Mouse (Mus musculus) embryonic facial prominence, embryonic 13.5 days (tissue): ENCODE data around the gene Pramef8. TPM values are rescaled to one million over a fixed set of nuclear protein-coding genes. Genes with fewer than 3 reads are reported as not detected.
"Not testable (repeated sequence)": the region's sequence is repeated elsewhere in the genome, so short reads cannot be mapped to it uniquely, and the experiment has no call there.

Experiments
- ATAC-seq: fragments of 200-750 bp; cut with Nextera tagmentation; 2 replicates; pipeline ENCODE4 v1.8.0; 2017; ENCODE audit warnings: low read depth; ENCODE audit not compliant: insufficient number of reproducible peaks, insufficient read depth, low FRiP score, low TSS enrichment
- H3K27ac ChIP-seq: fragments of 300-500 bp; sonication (generic); 2 replicates; pipeline ENCODE4 v1.5.1; 2015; ENCODE audit warnings: moderate library complexity, mild to moderate bottlenecking, inconsistent platforms
- H3K27me3 ChIP-seq: fragments of 300-500 bp; sonication (generic); 2 replicates; pipeline ENCODE4 v1.6.1; 2015; ENCODE audit warnings: mild to moderate bottlenecking, inconsistent platforms
- H3K36me3 ChIP-seq: fragments of 300-500 bp; sonication (generic); 2 replicates; pipeline ENCODE4 v1.6.1; 2015; ENCODE audit warnings: mild to moderate bottlenecking, inconsistent platforms
- H3K4me1 ChIP-seq: fragments of 300-500 bp; sonication (generic); 2 replicates; pipeline ENCODE4 v1.6.1; 2015; ENCODE audit warnings: inconsistent platforms
- H3K4me2 ChIP-seq: fragments of 300-500 bp; sonication (generic); 2 replicates; pipeline ENCODE4 v1.6.1; 2015; ENCODE audit warnings: moderate library complexity, mild to moderate bottlenecking, inconsistent platforms
- H3K4me3 ChIP-seq: fragments of 300-500 bp; sonication (generic); 2 replicates; pipeline ENCODE4 v1.5.1; 2015; ENCODE audit warnings: mild to moderate bottlenecking, inconsistent platforms
- H3K9ac ChIP-seq: fragments of 300-500 bp; sonication (generic); 2 replicates; pipeline ENCODE4 v1.6.1; 2015; ENCODE audit warnings: mild to moderate bottlenecking, inconsistent platforms
- H3K9me3 ChIP-seq: fragments of 300-500 bp; sonication (generic); 2 replicates; pipeline ENCODE4 v1.6.1; 2016; ENCODE audit warnings: inconsistent platforms
- WGBS: fragments of 180-500 bp; shearing (Covaris S2); methylation state at CpG from one replicate; pipeline ENCODE4 v1.1.7; 2015; ENCODE audit warnings: mixed read lengths; 5-methylcytosine and 5-hydroxymethylcytosine counted together
- polyA plus RNA-seq: library from polyadenylated mRNA; unstranded; fragments of >200 nt; fragmentation: Nextera tagmentation; extraction: Ambion mirVana; gene quantifications from 2 replicates; pipeline ENCODE4 v1.2.1, GENCODE M21; 2015

Pramef8 gene
- polyA plus RNA-seq, 1 experiment from 2014 or later, result 22.7 TPM

GRCm38 (mm10) chr4:143413621-143414020 lies 1.4 kb downstream of the Pramef8 start:
- peaks cover 45% of the 10 kb centered on the region for H3K36me3 ChIP-seq
- no peak overlapping the region for H3K4me2 ChIP-seq
- ATAC-seq, result no peak
- no peaks in the 10 kb centered on the region for H3K27me3 ChIP-seq
- H3K4me1 ChIP-seq, result 0 out of 2 replicates have a peak, but pooled peaks cover 4% of the 10 kb centered on the region
- no peak overlapping the region for H3K4me3 ChIP-seq
- no peak overlapping the region for H3K9ac ChIP-seq
- H3K9me3 ChIP-seq, result peaks cover 11% of the 10 kb centered on the region
- H3K27ac ChIP-seq, result no peak overlapping the region
- WGBS, result 91% methylated on average over 1 of the region's 1 CpGs

- 90% methylated on average over 3 of the region's 3 CpGs for WGBS
These were observed 1.9 kb downstream of the Pramef8 start for GRCm38 (mm10) chr4:143414121-143414520.

DNA sequence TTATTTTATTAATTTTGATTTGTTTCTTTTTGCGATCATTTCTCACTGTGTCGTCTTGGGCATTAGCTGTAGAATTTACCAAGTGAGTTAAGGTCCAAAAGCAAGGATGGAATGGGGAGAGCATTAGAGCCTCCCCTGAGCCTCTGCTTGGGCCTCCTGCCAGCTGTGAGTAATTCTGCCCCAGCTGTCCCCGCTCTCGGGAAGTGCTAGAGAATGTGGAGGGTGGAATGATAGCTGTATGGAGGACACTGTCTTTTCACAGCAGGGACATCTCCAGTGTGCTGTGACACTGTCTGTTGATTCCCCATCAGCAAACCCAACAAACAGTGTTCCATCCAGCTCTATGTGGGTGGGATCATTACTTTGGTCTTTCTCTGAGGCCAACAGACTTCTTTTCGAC lies 14.5 kb downstream of the Pramef8 start:
- H3K27ac ChIP-seq, H3K9me3 ChIP-seq, ATAC-seq, H3K9ac ChIP-seq, H3K4me1 ChIP-seq, H3K36me3 ChIP-seq, H3K4me2 ChIP-seq, H3K4me3 ChIP-seq, H3K27me3 ChIP-seq: not testable (repeated sequence)
- 60% methylated on average over 5 of the region's 5 CpGs for WGBS

More at GRCm38 (mm10) chr4:143414121-143414520, 1.9 kb downstream of the Pramef8 start:
- H3K9ac ChIP-seq, result no peak overlapping the region
- ATAC-seq, result no peak
- no peak overlapping the region for H3K4me3 ChIP-seq
- H3K27ac ChIP-seq, result no peak overlapping the region
- 0 out of 2 replicates have a peak, but pooled peaks cover 4% of the 10 kb centered on the region for H3K4me1 ChIP-seq
- H3K9me3 ChIP-seq, result peaks cover 11% of the 10 kb centered on the region
- peaks cover 50% of the 10 kb centered on the region for H3K36me3 ChIP-seq
- H3K27me3 ChIP-seq, result no peaks in the 10 kb centered on the region
- H3K4me2 ChIP-seq, result no peak overlapping the region

GRCm38 (mm10) chr4:143450224-143450623 lies 38.0 kb downstream of the Pramef8 start, which contains the start of gene Oog4:
Gene Oog4, minus strand, starts transcription at chr4:143450324.
- H3K36me3 ChIP-seq, result no peaks in the 10 kb centered on the region
- H3K27ac ChIP-seq, result no peak within 1 kb of the TSS
- no peaks in the 10 kb centered on the region for H3K9me3 ChIP-seq
- no peak within 1 kb of the TSS for H3K4me3 ChIP-seq
- 79% methylated on average over 3 of the region's 3 CpGs for WGBS
- H3K4me1 ChIP-seq, result no peaks in the 10 kb centered on the region
- no peak for ATAC-seq
- no peak within 1 kb of the TSS for H3K9ac ChIP-seq
- H3K27me3 ChIP-seq, result no peaks in the 10 kb centered on the region
- H3K4me2 ChIP-seq, result no peak within 1 kb of the TSS

Other genes with a start within 250 kb of the Pramef8 start
- 14.3 and 17.6 TPM in 2 replicates for gene Prdm2, start 199.4 kb upstream of the Pramef8 start, polyA plus RNA-seq
- gene Pdpn, start 112.9 kb upstream of the Pramef8 start, polyA plus RNA-seq, result 31.1 and 39.6 TPM in 2 replicates
- not detected in 2 replicates for gene Lrrc38, start 62.7 kb upstream of the Pramef8 start, polyA plus RNA-seq
- gene Pramel1, start 18.0 kb upstream of the Pramef8 start, polyA plus RNA-seq, result not detected in 2 replicates
- gene Oog4, start 37.9 kb downstream of the Pramef8 start, polyA plus RNA-seq, result not detected in 2 replicates
- gene Gm13043, start 98.9 kb downstream of the Pramef8 start, polyA plus RNA-seq, result not detected in 2 replicates
- gene Gm13040, start 123.5 kb downstream of the Pramef8 start, polyA plus RNA-seq, result not detected in 2 replicates
- gene BC080695, start 139.3 kb downstream of the Pramef8 start, polyA plus RNA-seq, result not detected in 2 replicates
- not detected in 2 replicates for gene Gm13057, start 139.3 kb downstream of the Pramef8 start, polyA plus RNA-seq
- gene Gm13083, start 202.6 kb downstream of the Pramef8 start, polyA plus RNA-seq, result not detected in 2 replicates
- gene Gm13088, start 244.8 kb downstream of the Pramef8 start, polyA plus RNA-seq, result not detected in 2 replicates